Mouse (Mus musculus) myocyte (in vitro differentiated cells): ENCODE data around the gene Gm21992.

Experiments used
- TCF3 ChIP-seq: IDR thresholded peaks from one replicate; pipeline ENCODE4 v1.6.1; 2011; ENCODE audit warnings: low read depth, control low read depth; ENCODE audit not compliant: insufficient read length
- USF1 ChIP-seq: IDR thresholded peaks from one replicate; pipeline ENCODE4 v1.6.1; 2011; ENCODE audit warnings: low read depth, mild to moderate bottlenecking, control low read depth, moderate library complexity

DNA sequence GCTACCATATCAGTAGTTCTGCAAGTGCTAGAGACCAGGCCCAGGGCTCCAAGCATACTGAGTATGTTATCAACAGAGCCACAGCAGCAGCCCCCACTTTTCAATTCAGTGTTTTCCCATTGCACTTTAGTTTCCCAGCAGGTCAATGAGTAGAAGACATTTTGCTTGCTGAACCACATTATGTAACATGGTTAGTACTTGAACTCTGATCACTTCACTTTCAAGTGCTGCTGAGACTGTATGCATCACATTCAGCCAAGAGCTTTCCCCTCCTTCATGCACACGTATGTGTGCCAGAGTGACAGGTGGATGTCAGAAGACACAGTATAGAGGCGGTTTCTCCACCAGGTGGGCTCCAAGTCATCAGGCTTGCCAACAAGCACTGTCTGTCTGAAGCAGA is 28.5 kb downstream of the Gm21992 start:
- TF ChIP-seq USF1 (no peak), TCF3 (no peak)
